Mouse (Mus musculus): ENCODE results near the gene Slc2a4.
A peak's percentile ranks its signal among the peaks of the same experiment; 100 is the strongest.
"Not testable (repeated sequence)": the region's sequence is repeated elsewhere in the genome, so short reads cannot be mapped to it uniquely, and the experiment has no call there.

The Slc2a4 gene

GRCm38 (mm10) chr11:69970222-69970621 lies 22.2 kb upstream of the Slc2a4 start:
- no peak for DNase-seq

- no peak for DNase-seq
Measured at GRCm38 (mm10) chr11:69968793-69969192, 20.8 kb upstream of the Slc2a4 start.

GRCm38 (mm10) chr11:69966860-69967517 lies 19.0 kb upstream of the Slc2a4 start:
- no peak for DNase-seq

GRCm38 (mm10) chr11:69966006-69966859 lies 18.2 kb upstream of the Slc2a4 start:
- DNase-seq, result peak; percentile 92

GRCm38 (mm10) chr11:69965271-69966005 lies 17.4 kb upstream of the Slc2a4 start:
- DNase-seq, result peak; percentile 85

- peak; percentile 86 for DNase-seq
Measured at GRCm38 (mm10) chr11:69964650-69965270, 16.8 kb upstream of the Slc2a4 start, which contains the start of gene Cldn7. TSS of gene Cldn7 (plus strand) at chr11:69964779.

GRCm38 (mm10) chr11:69961841-69962240 lies 13.9 kb upstream of the Slc2a4 start:
- no peak for DNase-seq

- DNase-seq, result no peak
Measured at GRCm38 (mm10) chr11:69960616-69961015, 12.6 kb upstream of the Slc2a4 start.

- DNase-seq, result no peak
Measured at GRCm38 (mm10) chr11:69956218-69956617, 8.2 kb upstream of the Slc2a4 start.

- not testable (repeated sequence) for DNase-seq
Measured at GRCm38 (mm10) chr11:69955618-69956017, 7.6 kb upstream of the Slc2a4 start.

GRCm38 (mm10) chr11:69953267-69953915 lies 5.4 kb upstream of the Slc2a4 start:
- no peak for DNase-seq

- no peak for DNase-seq
Measured at GRCm38 (mm10) chr11:69952274-69952673, 4.3 kb upstream of the Slc2a4 start.

GRCm38 (mm10) chr11:69950807-69951459 lies 2.9 kb upstream of the Slc2a4 start:
- DNase-seq, result peak; percentile 76

GRCm38 (mm10) chr11:69948763-69949150 lies 769 bp upstream of the Slc2a4 start:
- peak; percentile 99 for DNase-seq

- peak; percentile 98 for DNase-seq
Measured at GRCm38 (mm10) chr11:69947337-69948065, 487 bp downstream of the Slc2a4 start.

- DNase-seq, result peak; percentile 93
Measured at GRCm38 (mm10) chr11:69945997-69946891, 1.7 kb downstream of the Slc2a4 start.

- DNase-seq, result no peak
Measured at GRCm38 (mm10) chr11:69945216-69945615, 2.8 kb downstream of the Slc2a4 start.

GRCm38 (mm10) chr11:69940962-69941361 lies 7.0 kb downstream of the Slc2a4 start:
- peak; percentile 90 for DNase-seq

GRCm38 (mm10) chr11:69939731-69940130 lies 8.3 kb downstream of the Slc2a4 start:
- peak; percentile 91 for DNase-seq

- peak; percentile 94 for DNase-seq
Measured at GRCm38 (mm10) chr11:69939181-69939580, 8.8 kb downstream of the Slc2a4 start.

Measured in heart, adult 11 months (tissue).